Mouse (Mus musculus): ENCODE results near the gene Xrcc5. TPM values are rescaled to one million over a fixed set of nuclear protein-coding genes. Genes with fewer than 3 reads are reported as not detected.

The Xrcc5 gene
- polyA plus RNA-seq, 1 experiment = 29.3 TPM

- TF ChIP-seq POLR2A (IDR thresholded peaks at IDR 0.05; ENCODE audit: low read depth, low read length) (no peak), CTCF (IDR thresholded peaks at IDR 0.05; ENCODE audit: borderline replicate concordance, insufficient read depth, low read length) (no peak)
- Histone ChIP-seq H3K4me3 (ENCODE audit: insufficient read depth, low read length) (no peak overlapping the region), H3K4me1 (ENCODE audit: control insufficient read depth, insufficient read depth, low read length) (no peaks in the 10 kb centered on the region), H3K27ac (ENCODE audit: insufficient read depth, low read length) (no peak overlapping the region)
These were observed 70.9 kb downstream of the Xrcc5 start for GRCm38 (mm10) chr1:72378151-72378550.

- no peak for TF ChIP-seq CTCF (IDR thresholded peaks at IDR 0.05; ENCODE audit: borderline replicate concordance, insufficient read depth, low read length)
- TF ChIP-seq POLR2A (IDR thresholded peaks at IDR 0.05; ENCODE audit: low read depth, low read length) = no peak
- no peak overlapping the region for H3K27ac ChIP-seq (ENCODE audit: insufficient read depth, low read length)
- H3K4me3 ChIP-seq (ENCODE audit: insufficient read depth, low read length) = no peak overlapping the region
- no peaks in the 10 kb centered on the region; the same call in 1 of the 2 replicates for H3K4me1 ChIP-seq (ENCODE audit: control insufficient read depth, insufficient read depth, low read length)
These were observed 72.6 kb downstream of the Xrcc5 start for GRCm38 (mm10) chr1:72379752-72380353.

GRCm38 (mm10) chr1:72380544-72380943 lies 73.3 kb downstream of the Xrcc5 start:
- TF ChIP-seq CTCF (IDR thresholded peaks at IDR 0.05; ENCODE audit: borderline replicate concordance, insufficient read depth, low read length) (no peak), POLR2A (IDR thresholded peaks at IDR 0.05; ENCODE audit: low read depth, low read length) (no peak)
- Histone ChIP-seq H3K4me3 (ENCODE audit: insufficient read depth, low read length) (no peak overlapping the region), H3K4me1 (ENCODE audit: control insufficient read depth, insufficient read depth, low read length) (no peaks in the 10 kb centered on the region; the same call in 1 of the 2 replicates), H3K27ac (ENCODE audit: insufficient read depth, low read length) (no peak overlapping the region)

- TF ChIP-seq CTCF (IDR thresholded peaks at IDR 0.05; ENCODE audit: borderline replicate concordance, insufficient read depth, low read length) (no peak), POLR2A (IDR thresholded peaks at IDR 0.05; ENCODE audit: low read depth, low read length) (no peak)
- Histone ChIP-seq H3K4me3 (ENCODE audit: insufficient read depth, low read length) (no peak overlapping the region), H3K4me1 (ENCODE audit: control insufficient read depth, insufficient read depth, low read length) (no peaks in the 10 kb centered on the region; the same call in 1 of the 2 replicates), H3K27ac (ENCODE audit: insufficient read depth, low read length) (no peak overlapping the region)
These were observed 75.8 kb downstream of the Xrcc5 start for GRCm38 (mm10) chr1:72383056-72383455.

GRCm38 (mm10) chr1:72383651-72384050 lies 76.4 kb downstream of the Xrcc5 start:
- Histone ChIP-seq H3K27ac (ENCODE audit: insufficient read depth, low read length) (no peak overlapping the region), H3K4me1 (ENCODE audit: control insufficient read depth, insufficient read depth, low read length) (no peaks in the 10 kb centered on the region; the same call in 1 of the 2 replicates), H3K4me3 (ENCODE audit: insufficient read depth, low read length) (no peak overlapping the region)
- no peak for TF ChIP-seq POLR2A (IDR thresholded peaks at IDR 0.05; ENCODE audit: low read depth, low read length)
- TF ChIP-seq CTCF (IDR thresholded peaks at IDR 0.05; ENCODE audit: borderline replicate concordance, insufficient read depth, low read length) = no peak

GRCm38 (mm10) chr1:72390420-72390819 lies 83.2 kb downstream of the Xrcc5 start:
- TF ChIP-seq POLR2A (IDR thresholded peaks at IDR 0.05; ENCODE audit: low read depth, low read length) = no peak
- no peak for TF ChIP-seq CTCF (IDR thresholded peaks at IDR 0.05; ENCODE audit: borderline replicate concordance, insufficient read depth, low read length)
- Histone ChIP-seq H3K4me3 (ENCODE audit: insufficient read depth, low read length) (no peak overlapping the region), H3K27ac (ENCODE audit: insufficient read depth, low read length) (no peak overlapping the region), H3K4me1 (ENCODE audit: control insufficient read depth, insufficient read depth, low read length) (no peaks in the 10 kb centered on the region)

- Histone ChIP-seq H3K4me3 (ENCODE audit: insufficient read depth, low read length) (no peak overlapping the region), H3K4me1 (ENCODE audit: control insufficient read depth, insufficient read depth, low read length) (no peaks in the 10 kb centered on the region), H3K27ac (ENCODE audit: insufficient read depth, low read length) (no peak overlapping the region)
- TF ChIP-seq CTCF (IDR thresholded peaks at IDR 0.05; ENCODE audit: borderline replicate concordance, insufficient read depth, low read length) (no peak), POLR2A (IDR thresholded peaks at IDR 0.05; ENCODE audit: low read depth, low read length) (no peak)
These were observed 92.6 kb downstream of the Xrcc5 start for GRCm38 (mm10) chr1:72399720-72400401.

GRCm38 (mm10) chr1:72400616-72401015 lies 93.4 kb downstream of the Xrcc5 start:
- no peaks in the 10 kb centered on the region for H3K4me1 ChIP-seq (ENCODE audit: control insufficient read depth, insufficient read depth, low read length)
- no peak for TF ChIP-seq CTCF (IDR thresholded peaks at IDR 0.05; ENCODE audit: borderline replicate concordance, insufficient read depth, low read length)
- TF ChIP-seq POLR2A (IDR thresholded peaks at IDR 0.05; ENCODE audit: low read depth, low read length) = no peak

GRCm38 (mm10) chr1:72401331-72402069 lies 94.3 kb downstream of the Xrcc5 start:
- no peak overlapping the region for H3K27ac ChIP-seq (ENCODE audit: insufficient read depth, low read length)
- no peaks in the 10 kb centered on the region for H3K4me1 ChIP-seq (ENCODE audit: control insufficient read depth, insufficient read depth, low read length)
- TF ChIP-seq CTCF (IDR thresholded peaks at IDR 0.05; ENCODE audit: borderline replicate concordance, insufficient read depth, low read length) (no peak), POLR2A (IDR thresholded peaks at IDR 0.05; ENCODE audit: low read depth, low read length) (no peak)
- H3K4me3 ChIP-seq (ENCODE audit: insufficient read depth, low read length) = no peak overlapping the region

More at GRCm38 (mm10) chr1:72400616-72401015, 93.4 kb downstream of the Xrcc5 start:
- Histone ChIP-seq H3K27ac (ENCODE audit: insufficient read depth, low read length) (no peak overlapping the region), H3K4me3 (ENCODE audit: insufficient read depth, low read length) (no peak overlapping the region)
